Mouse (Mus musculus) olfactory bulb, adult 2 months (tissue): Measurements from ENCODE around the gene Abl1. TPM values are rescaled to one million over a fixed set of nuclear protein-coding genes. Genes with fewer than 3 reads are reported as not detected.

Experiments used
- H3K27ac ChIP-seq: fragments of 200-500 bp; 2 replicates; pipeline ENCODE4 v1.5.1; 2012; ENCODE audit warnings: low read depth, low read length; ENCODE audit not compliant: insufficient read depth
- H3K4me1 ChIP-seq: fragments of 200-500 bp; 2 replicates; pipeline ENCODE4 v1.6.1; 2012; ENCODE audit warnings: low read length; ENCODE audit not compliant: control insufficient read depth, insufficient read depth
- H3K4me3 ChIP-seq: fragments of 200-500 bp; 2 replicates; pipeline ENCODE4 v1.5.1; 2012; ENCODE audit warnings: mild to moderate bottlenecking, low read depth, low read length, moderate library complexity; ENCODE audit not compliant: insufficient read depth
- CTCF ChIP-seq: fragments of 200-500 bp; IDR thresholded peaks from 2 replicates; pipeline ENCODE4 v1.5.1; 2012; ENCODE audit warnings: low read depth, mild to moderate bottlenecking, low read length, moderate library complexity; ENCODE audit not compliant: insufficient read depth
- POLR2A ChIP-seq: fragments of 200-500 bp; IDR thresholded peaks from 2 replicates; pipeline ENCODE4 v1.6.1; 2012; ENCODE audit warnings: mild to moderate bottlenecking, low read depth, low read length, moderate library complexity; ENCODE audit not compliant: insufficient read depth
- WGBS: fragments of 180-500 bp; shearing (Covaris S2); methylation state at CpG from one replicate; pipeline ENCODE4 v1.1.7; 2018; 5-methylcytosine and 5-hydroxymethylcytosine counted together
- polyA plus RNA-seq: library from polyadenylated mRNA; stranded (reverse); fragments of >200 nt; gene quantifications from 2 replicates; pipeline ENCODE4 v1.2.4, GENCODE M21; 2012; ENCODE audit warnings: low replicate concordance; ENCODE audit not compliant: missing spikeins, insufficient read depth, insufficient read length

The Abl1 gene
- polyA plus RNA-seq, 1 experiment = not detected

GRCm38 (mm10) chr2:31681731-31682235 lies 6.4 kb upstream of the Abl1 start:
- TF ChIP-seq POLR2A (no peak), CTCF (no peak)
- no peak overlapping the region for H3K4me3 ChIP-seq
- H3K27ac ChIP-seq = no peak overlapping the region
- no peaks in the 10 kb centered on the region for H3K4me1 ChIP-seq
- 84% methylated on average over 6 of the region's 6 CpGs for WGBS

GRCm38 (mm10) chr2:31683666-31684065 lies 4.5 kb upstream of the Abl1 start:
- TF ChIP-seq CTCF (no peak), POLR2A (no peak)
- no peak overlapping the region for H3K4me3 ChIP-seq
- WGBS = 24% methylated on average over 2 of the region's 2 CpGs
- no peak overlapping the region for H3K27ac ChIP-seq
- H3K4me1 ChIP-seq = no peaks in the 10 kb centered on the region

- H3K4me1 ChIP-seq = peaks cover 3% of the 10 kb centered on the region
- WGBS = under 1% methylated on average over 12 of the region's 12 CpGs
- H3K4me3 ChIP-seq = peak overlapping the region; percentile 87
- no peak overlapping the region; the same call in 1 of the 2 replicates for H3K27ac ChIP-seq
- TF ChIP-seq CTCF (no peak), POLR2A (no peak)
Measured at GRCm38 (mm10) chr2:31689045-31689444, 869 bp downstream of the Abl1 start.

- H3K4me3 ChIP-seq = no peak overlapping the region
- H3K4me1 ChIP-seq = peaks cover 3% of the 10 kb centered on the region
- TF ChIP-seq POLR2A = no peak
- TF ChIP-seq CTCF = no peak
- no peak overlapping the region for H3K27ac ChIP-seq
- 51% methylated on average over 3 of the region's 3 CpGs for WGBS
Measured at GRCm38 (mm10) chr2:31690063-31690462, 1.9 kb downstream of the Abl1 start.

GRCm38 (mm10) chr2:31698209-31698608 lies 10.0 kb downstream of the Abl1 start:
- Histone ChIP-seq H3K4me3 (no peak overlapping the region), H3K27ac (no peak overlapping the region), H3K4me1 (peaks cover 3% of the 10 kb centered on the region; the same call in 1 of the 2 replicates)
- TF ChIP-seq POLR2A (no peak), CTCF (no peak)

GRCm38 (mm10) chr2:31700545-31701446 lies 12.6 kb downstream of the Abl1 start:
- Histone ChIP-seq H3K4me1 (peaks cover 6% of the 10 kb centered on the region), H3K27ac (no peak overlapping the region), H3K4me3 (no peak overlapping the region)
- 32% methylated on average over 7 of the region's 7 CpGs for WGBS
- no peak for TF ChIP-seq POLR2A
- 0 out of 2 replicates have a peak, but pooled peaks have one; percentile 17 for TF ChIP-seq CTCF

- no peak overlapping the region for H3K4me3 ChIP-seq
- peaks cover 6% of the 10 kb centered on the region for H3K4me1 ChIP-seq
- TF ChIP-seq POLR2A = no peak
- TF ChIP-seq CTCF = no peak
- no peak overlapping the region for H3K27ac ChIP-seq
Measured at GRCm38 (mm10) chr2:31703226-31703625, 15.1 kb downstream of the Abl1 start.

GRCm38 (mm10) chr2:31705914-31706313 lies 17.7 kb downstream of the Abl1 start:
- Histone ChIP-seq H3K4me1 (peaks cover 6% of the 10 kb centered on the region), H3K27ac (no peak overlapping the region), H3K4me3 (no peak overlapping the region)
- TF ChIP-seq POLR2A (no peak), CTCF (no peak)

- TF ChIP-seq CTCF = no peak
- TF ChIP-seq POLR2A = no peak
- Histone ChIP-seq H3K4me3 (no peak overlapping the region), H3K27ac (no peak overlapping the region), H3K4me1 (peaks cover 3% of the 10 kb centered on the region)
- WGBS = 83% methylated on average over 2 of the region's 2 CpGs
Measured at GRCm38 (mm10) chr2:31706531-31706930, 18.4 kb downstream of the Abl1 start.
